Mouse (Mus musculus): ENCODE data around the gene Shcbp1l.
A peak's percentile ranks its signal among the peaks of the same experiment; 100 is the strongest.

The Shcbp1l gene

DNA sequence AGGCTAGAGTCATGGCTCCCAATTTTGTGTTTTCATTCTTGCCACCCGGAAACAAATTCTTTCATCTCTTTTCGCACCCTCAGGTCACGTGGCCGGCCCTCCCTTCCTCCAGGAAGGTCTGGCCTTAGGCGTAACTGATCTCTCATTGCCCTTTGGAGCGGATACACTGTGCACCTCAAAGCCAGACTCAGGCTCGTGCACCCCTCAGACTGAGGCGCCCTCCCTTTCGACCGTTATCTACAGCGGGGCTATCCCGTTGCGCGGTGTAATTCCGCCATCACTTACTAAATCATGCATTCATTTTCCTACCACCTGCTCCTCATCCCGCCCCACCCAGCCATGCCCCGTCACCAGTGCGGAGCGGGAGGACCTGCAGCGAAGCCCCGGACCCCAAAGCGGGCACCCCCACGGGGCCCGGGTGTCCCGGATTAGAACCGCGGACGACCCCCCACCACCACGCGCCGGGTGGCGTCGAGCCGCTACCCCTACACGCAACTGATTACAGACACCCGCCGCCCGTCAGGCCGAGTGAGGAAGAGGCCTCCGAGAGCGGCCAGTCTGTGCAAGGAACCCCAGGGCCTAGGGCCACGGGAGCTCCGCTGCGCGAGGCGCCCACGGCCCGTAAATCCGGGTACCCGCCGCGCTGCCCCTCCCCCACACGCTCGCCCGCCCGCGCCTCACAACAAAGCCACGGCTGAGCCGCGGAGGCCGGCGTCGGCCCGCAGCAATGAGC is 62.0 kb downstream of the Shcbp1l start:
- ATAC-seq (ENCODE audit: low TSS enrichment) = peak; percentile 79

DNA sequence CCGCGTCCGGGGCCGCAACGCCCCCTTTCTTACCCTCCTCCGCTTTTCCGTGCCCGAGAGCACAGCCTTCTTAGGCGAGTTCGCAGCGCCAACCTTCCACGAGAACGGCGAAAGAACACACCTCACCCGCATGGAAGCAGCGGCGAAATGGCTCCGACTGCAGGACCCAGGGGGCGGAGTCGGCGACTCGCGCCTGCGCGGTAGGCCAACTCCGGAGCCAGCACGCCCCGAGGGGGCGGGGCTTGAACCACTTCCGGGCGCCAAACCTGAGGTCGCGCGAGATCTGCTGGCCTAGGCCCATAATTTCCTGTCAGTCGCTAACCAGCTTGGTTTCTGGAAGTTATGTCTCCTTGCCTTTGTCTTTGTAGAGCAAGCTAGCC is 62.5 kb downstream of the Shcbp1l start, which contains the start of gene Dhx9:
Dhx9 (minus strand) TSS at position 161 of the 380 bp plus-strand sequence.
- ATAC-seq (ENCODE audit: low TSS enrichment) = peak; percentile 95

DNA sequence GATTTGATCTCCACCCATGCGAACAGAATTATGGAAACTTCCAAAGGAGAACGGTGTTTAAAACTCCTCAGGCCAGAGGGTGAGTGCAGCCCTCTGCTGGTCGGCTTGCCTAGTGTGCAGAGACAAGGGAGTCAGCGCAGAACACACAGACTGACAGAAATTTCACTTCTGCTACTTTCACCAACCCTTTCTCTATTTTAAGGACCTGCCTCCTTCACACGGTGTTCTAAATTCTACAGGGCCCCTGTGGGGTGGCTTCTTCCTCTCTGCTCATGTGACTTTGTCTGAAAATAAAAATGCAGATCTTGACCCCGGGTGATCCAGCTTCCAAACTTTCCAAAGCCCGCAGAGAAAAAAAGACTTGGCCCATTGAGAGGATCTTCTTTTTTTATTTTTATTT is 64.2 kb downstream of the Shcbp1l start:
- no peak for ATAC-seq (ENCODE audit: low TSS enrichment)

DNA sequence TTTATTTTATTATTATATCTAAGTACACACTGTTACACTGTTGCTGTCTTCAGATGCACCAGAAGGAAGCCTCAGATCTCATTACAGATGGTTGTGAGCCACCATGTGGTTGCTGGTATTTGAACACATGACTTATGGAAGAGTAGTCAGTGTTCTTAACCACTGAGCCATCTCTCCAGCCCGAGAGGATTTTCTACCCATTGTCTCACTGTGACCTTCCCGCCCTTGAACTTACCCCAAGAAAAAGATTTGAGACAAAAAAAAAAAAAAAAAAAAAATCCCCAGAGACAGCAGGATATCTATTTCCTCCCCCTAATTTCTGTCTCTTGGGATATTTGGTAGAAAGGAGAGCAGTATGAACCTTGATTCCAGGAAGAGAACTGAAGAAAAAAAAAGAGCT is 64.6 kb downstream of the Shcbp1l start:
- no peak for ATAC-seq (ENCODE audit: low TSS enrichment)

DNA sequence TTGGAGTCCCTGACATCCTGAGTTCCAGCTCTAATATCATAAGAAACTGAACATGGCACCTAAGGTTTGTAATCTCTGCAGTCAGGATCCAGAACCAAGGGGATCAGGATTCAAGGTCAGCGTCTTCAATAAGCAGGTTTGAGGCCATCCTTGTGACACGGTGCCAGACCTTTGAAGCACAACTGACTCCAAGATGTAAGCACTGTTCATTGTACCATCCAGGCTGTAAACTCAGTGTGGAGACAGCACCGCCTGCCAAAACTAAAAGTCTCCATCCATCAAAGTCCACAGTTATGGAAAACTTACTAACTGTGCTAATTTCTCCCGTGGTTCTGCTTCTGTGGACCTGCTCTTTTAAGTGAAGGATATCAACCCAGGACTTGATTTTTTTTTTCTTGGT is 65.0 kb downstream of the Shcbp1l start:
- no peak for ATAC-seq (ENCODE audit: low TSS enrichment)

DNA sequence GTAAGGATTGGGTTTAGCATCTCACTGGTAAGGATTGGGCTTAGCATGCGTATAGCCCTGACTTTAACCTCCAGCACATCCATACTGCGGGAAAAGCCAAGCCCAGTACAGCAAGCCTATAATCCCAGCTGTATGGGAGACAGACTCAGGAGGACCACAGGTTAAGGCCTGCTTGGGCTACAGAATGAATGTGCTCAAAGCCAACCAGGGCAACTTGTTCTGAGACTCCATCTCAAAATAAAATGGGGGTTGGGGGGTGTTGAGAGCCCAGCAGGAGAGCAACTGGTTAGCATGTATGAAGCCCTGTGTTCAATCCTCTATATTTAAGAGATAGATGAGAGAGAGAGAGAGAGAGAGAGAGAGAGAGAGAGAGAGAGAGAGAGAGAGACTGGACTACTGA is 66.4 kb downstream of the Shcbp1l start:
- no peak for ATAC-seq (ENCODE audit: low TSS enrichment)

DNA sequence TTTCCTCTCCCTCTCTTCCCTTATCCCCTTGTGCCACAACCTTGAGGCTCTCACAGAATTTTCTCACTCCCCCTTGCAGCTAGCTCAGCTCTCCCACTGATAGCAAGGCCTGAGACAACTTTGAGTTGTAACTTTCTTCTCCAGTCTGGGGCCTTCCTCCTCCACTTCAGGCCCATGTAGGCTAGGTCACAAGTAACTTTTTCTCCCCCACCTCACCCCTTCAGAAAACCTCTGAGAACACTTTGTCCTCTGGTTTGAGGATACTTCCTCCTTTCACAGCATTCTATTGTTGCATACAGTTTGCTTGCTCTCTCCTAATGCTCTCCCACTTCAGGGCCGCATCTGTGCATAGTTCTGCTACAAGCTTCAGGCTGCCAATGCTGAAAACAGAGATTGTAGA is 66.9 kb downstream of the Shcbp1l start:
- no peak for ATAC-seq (ENCODE audit: low TSS enrichment)

DNA sequence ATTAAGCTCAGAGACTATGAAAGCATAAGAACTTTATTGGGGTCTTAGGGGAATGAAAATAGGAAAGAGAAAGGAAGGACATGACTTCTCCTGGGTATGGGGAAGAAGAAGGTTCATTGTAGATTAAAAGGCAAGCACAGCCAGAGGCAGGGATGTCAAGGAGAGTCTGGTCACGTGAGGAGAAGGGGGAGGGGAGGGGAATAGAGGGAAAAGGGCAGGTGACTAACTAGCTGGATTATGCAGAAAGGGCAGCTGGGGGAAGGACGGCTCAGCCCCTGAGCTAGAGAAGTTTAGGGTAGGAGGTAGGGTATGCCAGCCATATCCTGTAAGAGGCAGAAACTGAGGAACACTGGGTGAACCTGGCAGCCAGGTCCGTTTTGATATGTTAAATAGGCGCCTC is 68.4 kb downstream of the Shcbp1l start:
- no peak for ATAC-seq (ENCODE audit: low TSS enrichment)

DNA sequence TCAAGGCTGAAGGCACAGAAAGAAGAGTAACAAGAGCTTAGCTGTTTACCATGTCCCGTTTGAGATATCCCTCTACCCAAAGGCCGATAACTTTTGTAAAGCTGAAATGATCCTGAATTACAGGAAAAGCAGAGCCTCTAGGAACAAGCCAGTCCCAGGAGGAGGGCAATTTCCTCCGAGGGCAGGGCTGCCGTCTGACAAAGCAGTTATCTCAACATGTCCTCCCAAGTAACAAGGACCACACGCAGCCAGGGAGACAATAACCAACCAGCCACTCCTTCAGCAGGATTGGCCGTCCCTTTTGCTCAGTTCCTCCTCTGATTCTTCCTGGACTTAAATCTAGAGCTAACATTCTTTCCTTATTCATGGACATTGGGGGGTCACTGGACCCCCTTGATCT is 69.0 kb downstream of the Shcbp1l start:
- no peak for ATAC-seq (ENCODE audit: low TSS enrichment)

DNA sequence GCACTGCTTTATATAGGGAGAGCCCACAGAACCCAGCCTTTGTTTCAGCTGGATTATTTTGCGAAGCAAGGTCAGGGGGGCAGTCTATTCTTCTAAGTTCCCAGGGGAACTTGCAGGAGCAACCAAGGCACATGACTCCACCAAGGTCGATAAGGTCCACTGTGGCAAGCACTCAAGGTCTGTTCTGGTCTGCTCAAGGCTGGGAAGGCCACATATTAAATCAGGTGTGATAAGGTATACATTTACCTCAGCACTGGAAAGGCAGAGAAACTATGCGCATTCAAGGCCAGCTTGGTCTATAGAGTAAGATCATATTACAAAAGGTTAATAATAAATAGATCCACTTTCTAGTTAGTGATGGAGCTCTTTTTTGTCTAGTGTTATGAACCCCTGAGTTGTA is 71.1 kb downstream of the Shcbp1l start:
- no peak for ATAC-seq (ENCODE audit: low TSS enrichment)

DNA sequence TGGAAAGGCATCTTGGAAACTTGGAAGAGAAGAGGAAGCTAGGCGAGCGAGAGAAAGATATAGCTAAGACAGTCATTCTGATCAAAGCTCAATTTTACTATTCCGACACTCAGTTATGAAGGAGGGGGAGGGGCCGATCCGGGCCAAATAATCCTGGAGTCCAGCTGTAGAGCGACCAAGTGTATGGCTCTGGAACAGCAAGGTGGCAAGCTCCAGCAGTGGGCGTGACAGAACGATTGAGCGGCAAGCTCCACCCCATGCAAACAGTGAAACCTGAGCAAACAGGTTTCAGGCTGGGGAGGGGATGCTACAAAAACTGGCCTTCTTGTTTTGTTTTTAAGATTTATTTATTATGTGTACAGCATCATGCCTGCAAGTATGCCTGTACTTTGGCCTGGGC is 75.1 kb downstream of the Shcbp1l start:
- ATAC-seq (ENCODE audit: low TSS enrichment) = no peak

DNA sequence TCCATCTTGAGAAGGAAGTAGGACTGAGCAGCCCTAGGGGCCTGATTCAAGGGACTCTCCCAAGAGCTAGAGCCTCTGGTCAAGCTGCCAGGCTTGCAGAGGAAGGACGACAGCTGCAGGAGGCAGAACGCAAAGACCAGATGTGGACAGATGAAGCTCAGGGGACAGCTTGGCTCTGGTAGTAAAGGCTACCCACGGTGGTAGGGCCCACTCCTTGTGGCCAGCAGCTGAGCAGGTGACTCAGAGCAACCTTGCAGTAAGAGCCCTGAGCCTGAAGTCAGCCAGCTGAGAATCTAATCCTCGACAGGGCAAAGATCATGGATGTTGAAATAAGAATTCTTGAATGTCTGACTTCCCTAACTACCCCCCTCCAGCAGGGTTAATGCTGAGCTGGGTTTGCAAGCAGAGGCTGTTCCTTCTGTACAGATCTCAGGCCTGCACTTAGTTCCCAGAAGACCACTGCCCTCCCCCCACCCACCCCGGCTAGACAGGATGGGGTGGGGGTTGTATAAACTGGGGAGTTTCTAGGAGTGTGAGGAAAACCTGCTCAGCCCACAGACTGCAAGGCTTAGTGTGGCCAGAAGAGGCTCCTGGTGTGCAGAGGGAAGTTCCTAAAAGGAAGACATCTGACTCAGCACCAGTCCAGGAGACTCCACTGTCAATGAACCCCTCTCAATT is 76.8 kb downstream of the Shcbp1l start:
- ATAC-seq (ENCODE audit: low TSS enrichment) = peak; percentile 52; the same call in 1 of the 2 replicates
